Mouse (Mus musculus): ENCODE results near the gene Ankfn1. TPM values are rescaled to one million over a fixed set of nuclear protein-coding genes. Genes with fewer than 3 reads are reported as not detected.

Gene Ankfn1
- polyA plus RNA-seq, 1 experiment: not detected

GRCm38 (mm10) chr11:89459437-89459836, 318.0 kb downstream of the Ankfn1 start:
- Histone ChIP-seq H3K4me1 (ENCODE audit: control insufficient read depth, insufficient read depth, low read length) (no peaks in the 10 kb centered on the region), H3K27ac (ENCODE audit: insufficient read depth, low read length) (no peak overlapping the region), H3K4me3 (ENCODE audit: insufficient read depth, low read length) (no peak overlapping the region)
- no peak for TF ChIP-seq CTCF (IDR thresholded peaks at IDR 0.05; ENCODE audit: borderline replicate concordance, insufficient read depth, low read length)
- no peak for TF ChIP-seq POLR2A (IDR thresholded peaks at IDR 0.05; ENCODE audit: low read depth, low read length)

GRCm38 (mm10) chr11:89455647-89456231, 321.7 kb downstream of the Ankfn1 start:
- Histone ChIP-seq H3K27ac (ENCODE audit: insufficient read depth, low read length) (no peak overlapping the region), H3K4me1 (ENCODE audit: control insufficient read depth, insufficient read depth, low read length) (no peaks in the 10 kb centered on the region), H3K4me3 (ENCODE audit: insufficient read depth, low read length) (no peak overlapping the region)
- no peak for TF ChIP-seq POLR2A (IDR thresholded peaks at IDR 0.05; ENCODE audit: low read depth, low read length)

DNA sequence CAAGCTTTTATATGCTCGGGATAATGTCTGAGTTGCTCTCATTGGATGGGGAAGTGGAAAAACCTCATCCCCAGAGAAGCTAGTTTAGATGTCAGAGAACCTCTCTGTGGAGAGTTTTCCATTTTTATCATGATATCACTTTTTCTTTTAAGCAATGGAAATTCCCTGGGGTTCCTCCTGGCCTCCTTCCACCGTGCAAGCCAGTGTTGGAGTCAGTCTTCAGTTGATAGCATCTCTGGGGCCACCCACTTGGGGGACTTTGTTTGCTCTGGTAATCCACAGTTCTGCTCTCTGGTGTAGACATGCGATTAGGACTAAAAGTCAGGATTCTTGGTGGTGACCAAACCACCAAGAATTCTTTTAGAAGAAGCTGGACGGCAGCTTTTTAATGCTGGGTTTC, 322.8 kb downstream of the Ankfn1 start:
- Histone ChIP-seq H3K4me3 (ENCODE audit: insufficient read depth, low read length) (no peak overlapping the region), H3K27ac (ENCODE audit: insufficient read depth, low read length) (no peak overlapping the region), H3K4me1 (ENCODE audit: control insufficient read depth, insufficient read depth, low read length) (no peaks in the 10 kb centered on the region)
- TF ChIP-seq POLR2A (IDR thresholded peaks at IDR 0.05; ENCODE audit: low read depth, low read length) (no peak), CTCF (IDR thresholded peaks at IDR 0.05; ENCODE audit: borderline replicate concordance, insufficient read depth, low read length) (no peak)

DNA sequence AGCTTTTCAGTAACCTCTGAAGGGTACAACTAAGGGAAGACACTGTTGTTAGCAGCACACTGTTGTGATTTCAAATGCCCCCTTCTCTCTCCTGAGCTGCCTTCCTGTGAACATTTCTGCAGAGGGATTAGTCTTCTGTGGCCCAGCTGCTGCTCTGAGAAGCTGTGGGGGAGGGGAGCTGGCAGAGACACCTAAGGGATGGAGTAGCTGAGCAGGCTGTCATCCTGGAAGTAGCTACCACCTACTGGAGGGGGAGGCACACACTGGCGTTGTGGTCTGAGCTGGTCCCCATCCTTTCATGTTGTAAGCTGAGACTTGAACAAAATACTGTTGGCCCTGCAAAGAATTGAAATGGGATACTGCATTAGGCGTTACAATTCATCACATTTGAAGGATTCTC, 324.6 kb downstream of the Ankfn1 start:
- no peak overlapping the region for H3K27ac ChIP-seq (ENCODE audit: insufficient read depth, low read length)
- H3K4me3 ChIP-seq (ENCODE audit: insufficient read depth, low read length): no peak overlapping the region
- no peaks in the 10 kb centered on the region for H3K4me1 ChIP-seq (ENCODE audit: control insufficient read depth, insufficient read depth, low read length)
- TF ChIP-seq CTCF (IDR thresholded peaks at IDR 0.05; ENCODE audit: borderline replicate concordance, insufficient read depth, low read length): no peak
- TF ChIP-seq POLR2A (IDR thresholded peaks at IDR 0.05; ENCODE audit: low read depth, low read length): no peak

GRCm38 (mm10) chr11:89450406-89450805, 327.0 kb downstream of the Ankfn1 start:
- TF ChIP-seq CTCF (IDR thresholded peaks at IDR 0.05; ENCODE audit: borderline replicate concordance, insufficient read depth, low read length) (no peak), POLR2A (IDR thresholded peaks at IDR 0.05; ENCODE audit: low read depth, low read length) (no peak)
- Histone ChIP-seq H3K4me1 (ENCODE audit: control insufficient read depth, insufficient read depth, low read length) (no peaks in the 10 kb centered on the region), H3K27ac (ENCODE audit: insufficient read depth, low read length) (no peak overlapping the region), H3K4me3 (ENCODE audit: insufficient read depth, low read length) (no peak overlapping the region)

DNA sequence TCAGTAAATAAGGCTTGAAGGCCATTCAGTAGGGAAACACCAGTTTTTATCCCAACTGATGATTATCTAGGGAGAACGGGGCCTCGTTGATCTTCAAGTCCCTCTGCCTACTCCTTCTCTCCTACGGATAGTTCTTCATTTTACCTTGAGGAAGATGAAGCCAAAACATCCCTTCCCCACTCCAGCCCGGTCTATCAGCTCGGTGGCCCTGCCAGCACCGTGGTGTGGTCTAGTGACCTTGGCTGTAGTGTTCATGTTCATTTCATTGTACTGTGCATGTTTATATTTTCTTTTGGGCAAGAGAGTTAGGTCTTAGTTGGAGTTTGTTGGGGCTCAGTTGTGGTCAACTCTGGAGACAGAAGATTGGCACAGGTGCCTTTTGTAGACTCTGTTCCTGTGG, 328.5 kb downstream of the Ankfn1 start:
- no peak overlapping the region for H3K4me3 ChIP-seq (ENCODE audit: insufficient read depth, low read length)
- TF ChIP-seq POLR2A (IDR thresholded peaks at IDR 0.05; ENCODE audit: low read depth, low read length) (no peak), CTCF (IDR thresholded peaks at IDR 0.05; ENCODE audit: borderline replicate concordance, insufficient read depth, low read length) (no peak)
- H3K27ac ChIP-seq (ENCODE audit: insufficient read depth, low read length): no peak overlapping the region
- no peaks in the 10 kb centered on the region for H3K4me1 ChIP-seq (ENCODE audit: control insufficient read depth, insufficient read depth, low read length)

GRCm38 (mm10) chr11:89447477-89447876, 330.0 kb downstream of the Ankfn1 start:
- TF ChIP-seq CTCF (IDR thresholded peaks at IDR 0.05; ENCODE audit: borderline replicate concordance, insufficient read depth, low read length) (no peak), POLR2A (IDR thresholded peaks at IDR 0.05; ENCODE audit: low read depth, low read length) (no peak)
- Histone ChIP-seq H3K4me3 (ENCODE audit: insufficient read depth, low read length) (no peak overlapping the region), H3K4me1 (ENCODE audit: control insufficient read depth, insufficient read depth, low read length) (no peaks in the 10 kb centered on the region), H3K27ac (ENCODE audit: insufficient read depth, low read length) (no peak overlapping the region)

- no peak for TF ChIP-seq CTCF (IDR thresholded peaks at IDR 0.05; ENCODE audit: borderline replicate concordance, insufficient read depth, low read length)
- no peak for TF ChIP-seq POLR2A (IDR thresholded peaks at IDR 0.05; ENCODE audit: low read depth, low read length)
- Histone ChIP-seq H3K27ac (ENCODE audit: insufficient read depth, low read length) (no peak overlapping the region), H3K4me1 (ENCODE audit: control insufficient read depth, insufficient read depth, low read length) (no peaks in the 10 kb centered on the region), H3K4me3 (ENCODE audit: insufficient read depth, low read length) (no peak overlapping the region)
Observed at GRCm38 (mm10) chr11:89440566-89440965, 336.9 kb downstream of the Ankfn1 start.

GRCm38 (mm10) chr11:89424358-89424757, 353.1 kb downstream of the Ankfn1 start:
- no peaks in the 10 kb centered on the region for H3K4me1 ChIP-seq (ENCODE audit: control insufficient read depth, insufficient read depth, low read length)

DNA sequence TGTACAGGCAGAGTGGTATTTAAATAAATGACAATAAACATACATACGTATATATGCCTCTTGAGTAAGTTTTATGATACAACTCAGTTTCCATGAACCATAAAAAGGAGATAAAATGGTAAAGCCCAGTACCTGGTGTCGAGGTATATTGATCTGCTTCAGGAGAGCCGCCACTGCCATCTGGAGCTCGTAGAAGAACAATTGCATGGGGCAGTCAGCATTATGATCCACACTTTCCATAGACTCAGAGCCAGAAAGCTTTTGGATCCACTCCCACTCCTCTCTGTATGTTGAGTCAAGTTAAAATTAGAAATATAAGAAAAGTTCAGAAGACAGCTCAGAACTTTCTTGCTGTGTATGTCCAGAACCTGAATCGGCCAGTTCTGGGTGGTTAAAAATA, 354.8 kb downstream of the Ankfn1 start:
- no peak for TF ChIP-seq CTCF (IDR thresholded peaks at IDR 0.05; ENCODE audit: borderline replicate concordance, insufficient read depth, low read length)
- no peak for TF ChIP-seq POLR2A (IDR thresholded peaks at IDR 0.05; ENCODE audit: low read depth, low read length)
- Histone ChIP-seq H3K27ac (ENCODE audit: insufficient read depth, low read length) (no peak overlapping the region), H3K4me3 (ENCODE audit: insufficient read depth, low read length) (no peak overlapping the region), H3K4me1 (ENCODE audit: control insufficient read depth, insufficient read depth, low read length) (no peaks in the 10 kb centered on the region)

More at GRCm38 (mm10) chr11:89424358-89424757, 353.1 kb downstream of the Ankfn1 start:
- no peak overlapping the region for H3K27ac ChIP-seq (ENCODE audit: insufficient read depth, low read length)
- no peak for TF ChIP-seq CTCF (IDR thresholded peaks at IDR 0.05; ENCODE audit: borderline replicate concordance, insufficient read depth, low read length)
- TF ChIP-seq POLR2A (IDR thresholded peaks at IDR 0.05; ENCODE audit: low read depth, low read length): no peak
- H3K4me3 ChIP-seq (ENCODE audit: insufficient read depth, low read length): no peak overlapping the region
